Mouse (Mus musculus): ENCODE results near the gene Prl8a9. TPM values are rescaled to one million over a fixed set of nuclear protein-coding genes. Genes with fewer than 3 reads are reported as not detected.

Prl8a9 gene
- polyA plus RNA-seq (2014; fragmentation: Nextera tagmentation; extraction: Ambion mirVana): not detected in 2 replicates

- H3K27ac ChIP-seq (replicated peaks; ENCODE audit: low read depth, low read length): no peak within 1 kb of the TSS
- H3K4me1 ChIP-seq (ENCODE audit: control insufficient read depth, insufficient read depth, low read length): no peaks in the 10 kb centered on the region
- H3K9ac ChIP-seq (replicated peaks; ENCODE audit: low read length): no peak within 1 kb of the TSS
- H3K9me3 ChIP-seq (replicated peaks; ENCODE audit: control insufficient read depth, low read length): no peaks in the 10 kb centered on the region
- ATAC-seq (replicated peaks; ENCODE audit: insufficient number of reproducible peaks, low FRiP score, low TSS enrichment, low read depth) (no peak), DNase-seq (ENCODE audit: low spot score) (no peak)
- no peaks in the 10 kb centered on the region for H3K27me3 ChIP-seq (ENCODE audit: control insufficient read depth, insufficient read depth, low read length)
- WGBS: 85% methylated on average over 2 of the region's 2 CpGs
- no peak within 1 kb of the TSS for H3K4me2 ChIP-seq (ENCODE audit: low read depth, low read length)
- H3K36me3 ChIP-seq (replicated peaks; ENCODE audit: control insufficient read depth, insufficient read depth, low read depth, low read length): no peaks in the 10 kb centered on the region
- no peak within 1 kb of the TSS for H3K4me3 ChIP-seq (ENCODE audit: low read depth, low read length)
Observed at GRCm38 (mm10) chr13:27564506-27564905, at the start of gene Prl8a9. Gene Prl8a9, minus strand, starts transcription at chr13:27564606.

GRCm38 (mm10) chr13:27610482-27610881 is 46.1 kb upstream of the Prl8a9 start, which contains the start of gene Prl7b1:
Gene Prl7b1, minus strand, starts transcription at chr13:27610582.
- ATAC-seq (replicated peaks; ENCODE audit: insufficient number of reproducible peaks, low FRiP score, low TSS enrichment, low read depth): no peak
- no peaks in the 10 kb centered on the region for H3K27me3 ChIP-seq (ENCODE audit: control insufficient read depth, insufficient read depth, low read length)
- 81% methylated on average over 4 of the region's 4 CpGs for WGBS
- H3K9me3 ChIP-seq (replicated peaks; ENCODE audit: control insufficient read depth, low read length): no peaks in the 10 kb centered on the region
- DNase-seq (ENCODE audit: low spot score): no peak
- no peaks in the 10 kb centered on the region for H3K36me3 ChIP-seq (replicated peaks; ENCODE audit: control insufficient read depth, insufficient read depth, low read depth, low read length)
- H3K4me2 ChIP-seq (ENCODE audit: low read depth, low read length): no peak within 1 kb of the TSS
- H3K4me1 ChIP-seq (ENCODE audit: control insufficient read depth, insufficient read depth, low read length): no peaks in the 10 kb centered on the region
- H3K4me3 ChIP-seq (ENCODE audit: low read depth, low read length): no peak within 1 kb of the TSS
- H3K27ac ChIP-seq (replicated peaks; ENCODE audit: low read depth, low read length): no peak within 1 kb of the TSS
- no peak within 1 kb of the TSS for H3K9ac ChIP-seq (replicated peaks; ENCODE audit: low read length)

GRCm38 (mm10) chr13:27582071-27582470 is 17.7 kb upstream of the Prl8a9 start, which contains the start of gene Prl8a1:
Gene Prl8a1, minus strand, starts transcription at chr13:27582171.
- WGBS: 80% methylated on average over 2 of the region's 2 CpGs
- Histone ChIP-seq H3K36me3 (replicated peaks; ENCODE audit: control insufficient read depth, insufficient read depth, low read depth, low read length) (no peaks in the 10 kb centered on the region), H3K27ac (replicated peaks; ENCODE audit: low read depth, low read length) (no peak within 1 kb of the TSS), H3K4me1 (ENCODE audit: control insufficient read depth, insufficient read depth, low read length) (no peaks in the 10 kb centered on the region), H3K4me2 (ENCODE audit: low read depth, low read length) (no peak within 1 kb of the TSS), H3K9ac (replicated peaks; ENCODE audit: low read length) (no peak within 1 kb of the TSS), H3K9me3 (replicated peaks; ENCODE audit: control insufficient read depth, low read length) (no peaks in the 10 kb centered on the region), H3K4me3 (ENCODE audit: low read depth, low read length) (no peak within 1 kb of the TSS), H3K27me3 (ENCODE audit: control insufficient read depth, insufficient read depth, low read length) (no peaks in the 10 kb centered on the region)
- DNase-seq (ENCODE audit: low spot score) (no peak), ATAC-seq (replicated peaks; ENCODE audit: insufficient number of reproducible peaks, low FRiP score, low TSS enrichment, low read depth) (no peak)

- Histone ChIP-seq H3K27ac (replicated peaks; ENCODE audit: low read depth, low read length) (no peak overlapping the region), H3K9ac (replicated peaks; ENCODE audit: low read length) (no peak overlapping the region), H3K9me3 (replicated peaks; ENCODE audit: control insufficient read depth, low read length) (no peaks in the 10 kb centered on the region), H3K36me3 (replicated peaks; ENCODE audit: control insufficient read depth, insufficient read depth, low read depth, low read length) (no peaks in the 10 kb centered on the region), H3K27me3 (ENCODE audit: control insufficient read depth, insufficient read depth, low read length) (no peaks in the 10 kb centered on the region), H3K4me2 (ENCODE audit: low read depth, low read length) (no peak overlapping the region), H3K4me1 (ENCODE audit: control insufficient read depth, insufficient read depth, low read length) (no peaks in the 10 kb centered on the region), H3K4me3 (ENCODE audit: low read depth, low read length) (no peak overlapping the region)
- ATAC-seq (replicated peaks; ENCODE audit: insufficient number of reproducible peaks, low FRiP score, low TSS enrichment, low read depth): no peak
- DNase-seq (ENCODE audit: low spot score): no peak
Observed at GRCm38 (mm10) chr13:27553336-27553735, 11.1 kb downstream of the Prl8a9 start.

- no peak overlapping the region for H3K4me3 ChIP-seq (ENCODE audit: low read depth, low read length)
- H3K4me1 ChIP-seq (ENCODE audit: control insufficient read depth, insufficient read depth, low read length): no peaks in the 10 kb centered on the region
- ATAC-seq (replicated peaks; ENCODE audit: insufficient number of reproducible peaks, low FRiP score, low TSS enrichment, low read depth): no peak
- H3K4me2 ChIP-seq (ENCODE audit: low read depth, low read length): no peak overlapping the region
- 78% methylated on average over 4 of the region's 4 CpGs for WGBS
- DNase-seq (ENCODE audit: low spot score): no peak
- no peaks in the 10 kb centered on the region for H3K27me3 ChIP-seq (ENCODE audit: control insufficient read depth, insufficient read depth, low read length)
- H3K9me3 ChIP-seq (replicated peaks; ENCODE audit: control insufficient read depth, low read length): no peaks in the 10 kb centered on the region
- H3K36me3 ChIP-seq (replicated peaks; ENCODE audit: control insufficient read depth, insufficient read depth, low read depth, low read length): no peaks in the 10 kb centered on the region
- no peak overlapping the region for H3K9ac ChIP-seq (replicated peaks; ENCODE audit: low read length)
- H3K27ac ChIP-seq (replicated peaks; ENCODE audit: low read depth, low read length): no peak overlapping the region
Observed at GRCm38 (mm10) chr13:27523156-27523555, 41.2 kb downstream of the Prl8a9 start.

GRCm38 (mm10) chr13:27513117-27513516 is 51.3 kb downstream of the Prl8a9 start, which contains the start of gene Prl8a8:
Gene Prl8a8, minus strand, starts transcription at chr13:27513217.
- DNase-seq (ENCODE audit: low spot score) (no peak), ATAC-seq (replicated peaks; ENCODE audit: insufficient number of reproducible peaks, low FRiP score, low TSS enrichment, low read depth) (no peak)
- Histone ChIP-seq H3K4me1 (ENCODE audit: control insufficient read depth, insufficient read depth, low read length) (no peaks in the 10 kb centered on the region), H3K36me3 (replicated peaks; ENCODE audit: control insufficient read depth, insufficient read depth, low read depth, low read length) (no peaks in the 10 kb centered on the region), H3K9ac (replicated peaks; ENCODE audit: low read length) (no peak within 1 kb of the TSS), H3K4me3 (ENCODE audit: low read depth, low read length) (no peak within 1 kb of the TSS), H3K27me3 (ENCODE audit: control insufficient read depth, insufficient read depth, low read length) (no peaks in the 10 kb centered on the region), H3K27ac (replicated peaks; ENCODE audit: low read depth, low read length) (no peak within 1 kb of the TSS), H3K9me3 (replicated peaks; ENCODE audit: control insufficient read depth, low read length) (no peaks in the 10 kb centered on the region), H3K4me2 (ENCODE audit: low read depth, low read length) (no peak within 1 kb of the TSS)
- WGBS: 88% methylated on average over 4 of the region's 4 CpGs

Other genes starting within 250 kb of the Prl8a9 start
- gene Prl8a2, start 218.9 kb downstream of the Prl8a9 start, polyA plus RNA-seq (2014; fragmentation: Nextera tagmentation; extraction: Ambion mirVana): not detected in 2 replicates
- not detected in 2 replicates for gene Prl2b1, start 173.8 kb downstream of the Prl8a9 start, polyA plus RNA-seq (2014; fragmentation: Nextera tagmentation; extraction: Ambion mirVana)
- gene Prl8a6, start 125.9 kb downstream of the Prl8a9 start, polyA plus RNA-seq (2014; fragmentation: Nextera tagmentation; extraction: Ambion mirVana): not detected in 2 replicates
- gene Prl8a8, start 51.4 kb downstream of the Prl8a9 start, polyA plus RNA-seq (2014; fragmentation: Nextera tagmentation; extraction: Ambion mirVana): not detected in 2 replicates
- not detected in 2 replicates for gene Prl8a1, start 17.6 kb upstream of the Prl8a9 start, polyA plus RNA-seq (2014; fragmentation: Nextera tagmentation; extraction: Ambion mirVana)
- not detected in 2 replicates for gene Prl7b1, start 46.0 kb upstream of the Prl8a9 start, polyA plus RNA-seq (2014; fragmentation: Nextera tagmentation; extraction: Ambion mirVana)
- gene Prl7a1, start 77.9 kb upstream of the Prl8a9 start, polyA plus RNA-seq (2014; fragmentation: Nextera tagmentation; extraction: Ambion mirVana): not detected in 2 replicates
- not detected in 2 replicates for gene Prl7a2, start 103.4 kb upstream of the Prl8a9 start, polyA plus RNA-seq (2014; fragmentation: Nextera tagmentation; extraction: Ambion mirVana)
- not detected in 2 replicates for gene Prl7d1, start 152.1 kb upstream of the Prl8a9 start, polyA plus RNA-seq (2014; fragmentation: Nextera tagmentation; extraction: Ambion mirVana)
- not detected in 2 replicates for gene Prl7c1, start 216.2 kb upstream of the Prl8a9 start, polyA plus RNA-seq (2014; fragmentation: Nextera tagmentation; extraction: Ambion mirVana)
- gene Prl2a1, start 237.0 kb upstream of the Prl8a9 start, polyA plus RNA-seq (2014; fragmentation: Nextera tagmentation; extraction: Ambion mirVana): not detected in 2 replicates